Mouse (Mus musculus) ZHBTc4 (cell line): Measurements from ENCODE around the gene Gab2.

Experiments
- DNase-seq: peaks from one replicate; pipeline ENCODE4 v3.0.0-alpha.2; 2011; ENCODE audit warnings: low read depth, low spot score

Gab2 gene

GRCm38 (mm10) chr7:97248136-97248535, 166.8 kb downstream of the Gab2 start:
- DNase-seq, result peak; percentile 5

GRCm38 (mm10) chr7:97251638-97252037, 170.3 kb downstream of the Gab2 start:
- DNase-seq, result no peak

GRCm38 (mm10) chr7:97262541-97262940, 181.2 kb downstream of the Gab2 start:
- no peak for DNase-seq

GRCm38 (mm10) chr7:97270367-97270766, 189.0 kb downstream of the Gab2 start:
- DNase-seq, result no peak

- DNase-seq, result no peak
Measured at GRCm38 (mm10) chr7:97271068-97271467, 189.7 kb downstream of the Gab2 start.

GRCm38 (mm10) chr7:97296986-97297385, 215.6 kb downstream of the Gab2 start:
- no peak for DNase-seq

GRCm38 (mm10) chr7:97297466-97297865, 216.1 kb downstream of the Gab2 start:
- peak; percentile 63 for DNase-seq

GRCm38 (mm10) chr7:97298279-97298678, 216.9 kb downstream of the Gab2 start:
- no peak for DNase-seq

- DNase-seq, result no peak
Measured at GRCm38 (mm10) chr7:97298943-97299342, 217.6 kb downstream of the Gab2 start.

- DNase-seq, result no peak
Measured at GRCm38 (mm10) chr7:97300914-97301313, 219.5 kb downstream of the Gab2 start.

GRCm38 (mm10) chr7:97301321-97301720, 219.9 kb downstream of the Gab2 start:
- no peak for DNase-seq

GRCm38 (mm10) chr7:97302261-97302660, 220.9 kb downstream of the Gab2 start:
- DNase-seq, result no peak

GRCm38 (mm10) chr7:97302876-97303275, 221.5 kb downstream of the Gab2 start:
- no peak for DNase-seq

- no peak for DNase-seq
Measured at GRCm38 (mm10) chr7:97303614-97304013, 222.2 kb downstream of the Gab2 start.

- DNase-seq, result no peak
Measured at GRCm38 (mm10) chr7:97304471-97304870, 223.1 kb downstream of the Gab2 start.

- no peak for DNase-seq
Measured at GRCm38 (mm10) chr7:97305206-97305605, 223.8 kb downstream of the Gab2 start.

GRCm38 (mm10) chr7:97306813-97307212, 225.4 kb downstream of the Gab2 start:
- no peak for DNase-seq

GRCm38 (mm10) chr7:97307546-97307945, 226.2 kb downstream of the Gab2 start:
- DNase-seq, result no peak

- DNase-seq, result no peak
Measured at GRCm38 (mm10) chr7:97309461-97310340, 228.3 kb downstream of the Gab2 start.

- DNase-seq, result no peak
Measured at GRCm38 (mm10) chr7:97310341-97310635, 228.9 kb downstream of the Gab2 start.

GRCm38 (mm10) chr7:97311620-97312019, 230.2 kb downstream of the Gab2 start:
- DNase-seq, result no peak

- DNase-seq, result no peak
Measured at GRCm38 (mm10) chr7:97312196-97312595, 230.8 kb downstream of the Gab2 start.

GRCm38 (mm10) chr7:97312856-97313255, 231.5 kb downstream of the Gab2 start:
- no peak for DNase-seq
